Mouse (Mus musculus) heart, postnatal 36 days (tissue): Measurements from ENCODE around the gene Lipt1. TPM values are rescaled to one million over a fixed set of nuclear protein-coding genes. Genes with fewer than 3 reads are reported as not detected.
A peak's percentile ranks its signal among the peaks of the same experiment; 100 is the strongest.

Source experiments
- DNase-seq, 2 experiments: peaks; one replicate each; pipeline ENCODE4 v3.0.0; 2021 to 2022
- intact Hi-C: fragments of 180-260 bp; cut with DNase I; formaldehyde crosslinking; loops from one replicate; pipeline ENCODE4 v1.15.1; 2025
- total RNA-seq, 2 experiments: library from RNA; stranded (reverse); gene quantifications; 2 replicates each; pipeline ENCODE4 v1.2.3; 2021

The Lipt1 gene
- total RNA-seq, 2 experiments from 2014 or later, result 12.2 to 12.3 TPM

DNA sequence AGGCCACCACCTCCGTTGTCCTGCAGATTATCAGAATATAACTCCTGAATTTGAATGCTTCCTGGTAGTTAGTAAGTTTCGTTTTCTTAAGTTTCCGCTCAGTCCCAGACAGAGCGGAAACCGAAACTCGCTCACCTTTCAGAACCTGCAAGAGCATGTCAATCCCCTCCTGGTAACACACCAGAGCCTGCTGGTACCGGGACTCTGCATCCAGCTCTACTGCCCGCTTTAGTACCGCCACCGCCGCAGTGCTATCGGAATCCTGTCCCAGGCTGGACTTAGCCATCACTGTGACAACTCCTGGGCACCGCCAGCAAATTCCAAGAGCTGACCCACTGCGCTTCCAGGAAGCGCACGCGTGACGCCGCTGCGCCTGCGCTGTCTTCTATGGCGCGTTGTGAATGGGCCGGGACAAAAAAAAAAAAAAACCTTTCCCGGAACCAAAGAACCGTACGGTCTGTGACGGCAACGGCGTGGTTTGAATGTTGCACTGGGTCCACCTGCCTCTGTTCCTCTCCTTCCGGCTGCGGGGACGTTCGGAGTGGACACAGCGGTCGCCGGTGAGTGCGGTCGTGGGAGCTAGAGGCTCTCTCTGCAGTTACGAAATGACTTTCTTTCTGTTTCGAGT is 18.6 kb downstream of the Lipt1 start, which contains the start of the genes Mitd1 and Mrpl30:
Gene Mitd1, minus strand, starts transcription at position 387 of the 628 bp plus-strand sequence.
Gene Mrpl30, plus strand, starts transcription at position 453 of the 628 bp plus-strand sequence.
- peak; percentile 90 to 92 for DNase-seq
- intact Hi-C loops, result loop anchor here (1.0 to 5.0 kb wide), 3 partner anchors 25 to 237 kb away; partner anchors contain the start of genes Rev1 and Txndc9

- DNase-seq, result no peak
- intact Hi-C loops, result loop anchor here (2.0 to 5.0 kb wide), 2 partner anchors 105 to 236 kb away; partner anchors contain the start of genes Rev1 and Txndc9
Observed at GRCm38 (mm10) chr1:37891400-37891799, 19.9 kb downstream of the Lipt1 start.

DNA sequence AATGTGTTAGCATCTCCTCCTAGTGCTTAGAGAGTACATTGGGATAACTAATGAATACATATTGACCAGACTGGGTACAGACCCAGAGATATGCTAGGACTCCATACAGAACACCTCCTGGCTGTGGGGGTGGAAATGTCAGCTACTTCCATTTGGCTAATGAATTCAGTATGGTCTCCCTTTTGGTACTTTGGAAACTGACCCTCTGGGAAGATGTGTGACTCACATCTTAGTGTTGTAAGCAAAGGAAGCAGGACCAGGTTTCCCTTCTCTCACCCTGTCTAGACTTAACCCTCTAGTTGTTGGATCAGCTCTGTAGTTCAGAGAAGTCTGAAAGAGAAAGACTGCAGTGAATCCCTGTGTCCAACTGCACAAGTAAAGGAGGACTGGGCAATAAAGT is 23.1 kb downstream of the Lipt1 start:
- intact Hi-C loops, result loop anchor here (5.0 kb wide), 1 partner anchor 233 kb away; the partner anchor contains the start of gene Rev1
- no peak for DNase-seq

GRCm38 (mm10) chr1:37899816-37900215 is 28.3 kb downstream of the Lipt1 start:
- no peak for DNase-seq
- intact Hi-C loops, result no loop called here

- intact Hi-C loops, result no loop called here
- DNase-seq, result no peak
Observed at GRCm38 (mm10) chr1:37900288-37900687, 28.8 kb downstream of the Lipt1 start.

- peak in 1 of 2 experiments; percentile 5 for DNase-seq
- intact Hi-C loops, result no loop called here
Observed at GRCm38 (mm10) chr1:37903178-37903577, 31.6 kb downstream of the Lipt1 start.

DNA sequence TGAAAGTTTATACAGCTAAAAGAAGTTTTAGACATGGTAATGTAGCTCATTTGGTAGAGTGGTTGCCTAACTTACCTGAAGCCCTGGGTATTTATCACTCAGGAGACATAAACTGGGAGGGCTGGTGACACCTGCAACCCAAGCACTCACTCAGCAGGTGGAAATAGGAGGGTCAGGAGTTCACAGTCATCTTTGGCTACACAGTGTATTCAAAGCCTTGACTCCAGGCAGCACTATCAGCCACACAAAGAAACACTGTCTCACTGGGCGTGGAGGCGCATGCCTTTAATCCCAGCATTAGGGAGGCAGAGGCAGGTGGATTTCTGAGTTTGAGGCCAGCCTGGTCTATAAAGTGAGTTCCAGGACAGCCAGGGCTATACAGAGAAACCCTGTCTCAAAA is 41.2 kb downstream of the Lipt1 start:
- intact Hi-C loops, result no loop called here
- no peak for DNase-seq

DNA sequence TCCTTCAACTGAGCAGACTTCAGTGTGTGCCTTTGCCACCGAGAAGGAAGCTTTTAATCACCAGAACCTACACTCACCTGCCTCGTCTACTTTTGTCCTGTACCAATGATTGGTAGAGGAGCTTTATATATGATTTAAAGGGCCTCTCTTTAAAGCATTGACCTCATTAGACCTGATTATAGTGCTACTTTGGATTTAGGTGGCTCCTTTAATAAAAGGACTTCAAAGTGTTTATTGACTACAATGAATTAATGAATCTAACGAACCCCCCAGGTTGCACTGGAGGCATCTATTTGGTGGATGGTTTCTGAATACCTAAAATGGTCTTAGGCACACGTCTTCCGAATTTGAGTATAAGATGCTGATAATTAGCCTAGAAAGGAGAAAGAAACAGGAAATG is 44.9 kb downstream of the Lipt1 start, which contains the start of gene Lyg2:
Gene Lyg2, minus strand, starts transcription at position 101 of the 400 bp plus-strand sequence.
- intact Hi-C loops, result no loop called here
- DNase-seq, result no peak

DNA sequence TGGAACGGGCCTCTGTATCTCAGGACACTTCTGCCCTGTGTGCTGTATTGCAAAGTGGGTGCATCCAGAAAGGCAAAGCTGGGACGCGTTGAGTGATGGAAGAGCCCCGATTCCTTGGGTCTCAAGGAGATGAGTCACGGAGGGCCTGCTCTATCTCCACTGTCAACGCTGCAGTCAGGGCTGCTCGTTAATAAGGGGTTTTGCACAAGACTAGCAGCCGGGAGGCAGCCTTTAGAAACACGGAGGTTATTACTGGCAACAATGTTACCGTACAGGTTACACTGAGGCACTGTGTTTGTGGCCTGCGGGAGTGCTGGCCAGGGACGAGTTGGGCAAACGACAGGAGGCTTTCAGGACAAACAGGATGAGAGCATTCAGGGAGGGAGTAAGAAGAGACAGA is 46.1 kb downstream of the Lipt1 start:
- intact Hi-C loops, result no loop called here
- DNase-seq, result no peak

- no peak for DNase-seq
- intact Hi-C loops, result no loop called here
Observed at GRCm38 (mm10) chr1:37918096-37918495, 46.6 kb downstream of the Lipt1 start.

DNA sequence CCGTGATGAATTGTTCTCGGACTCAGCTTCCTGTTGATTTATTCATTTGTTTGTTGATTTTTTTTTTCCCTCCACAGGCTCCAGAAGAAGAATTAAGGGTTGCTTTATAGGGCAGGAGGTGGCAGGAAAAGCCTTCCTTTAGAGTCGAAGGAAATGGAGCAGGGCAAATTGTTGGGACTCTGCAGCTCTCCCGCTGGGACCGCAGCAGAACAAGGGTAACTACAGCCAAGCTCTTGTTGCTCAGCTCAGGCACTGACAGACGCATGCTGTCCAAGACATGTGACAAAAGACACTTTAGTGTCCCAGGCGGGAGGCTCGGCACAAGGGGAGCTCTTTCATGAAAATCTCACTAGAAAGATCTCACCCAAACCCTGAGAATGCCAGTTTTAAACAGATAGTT is 51.0 kb downstream of the Lipt1 start:
- intact Hi-C loops, result no loop called here
- no peak for DNase-seq

Other genes starting within 250 kb of the Lipt1 start
- under 1 TPM; 0.94 to 0.98 TPM for gene 2010300C02Rik, start 151.7 kb upstream of the Lipt1 start, total RNA-seq
- gene Tsga10, start 5.3 kb upstream of the Lipt1 start, total RNA-seq, result 1 to 10 TPM; 3.8 to 3.9 TPM
- 1 to 10 TPM; 3.4 to 4.9 TPM for gene Mitd1, start 18.7 kb downstream of the Lipt1 start, total RNA-seq
- gene Mrpl30, start 18.7 kb downstream of the Lipt1 start, total RNA-seq, result 100 to 1,000 TPM; 396 to 431 TPM
- gene Lyg2, start 44.8 kb downstream of the Lipt1 start, total RNA-seq, result not detected
- gene Lyg1, start 86.0 kb downstream of the Lipt1 start, total RNA-seq, result not detected
- 10 to 100 TPM; 46.8 to 54.5 TPM for gene Txndc9, start 126.2 kb downstream of the Lipt1 start, total RNA-seq
- 10 to 100 TPM; 46.6 to 47.1 TPM for gene Eif5b, start 126.3 kb downstream of the Lipt1 start, total RNA-seq